Mouse (Mus musculus): ENCODE measurements around the gene Tmem216.
A peak's percentile ranks its signal among the peaks of the same experiment; 100 is the strongest.

Gene Tmem216

DNA sequence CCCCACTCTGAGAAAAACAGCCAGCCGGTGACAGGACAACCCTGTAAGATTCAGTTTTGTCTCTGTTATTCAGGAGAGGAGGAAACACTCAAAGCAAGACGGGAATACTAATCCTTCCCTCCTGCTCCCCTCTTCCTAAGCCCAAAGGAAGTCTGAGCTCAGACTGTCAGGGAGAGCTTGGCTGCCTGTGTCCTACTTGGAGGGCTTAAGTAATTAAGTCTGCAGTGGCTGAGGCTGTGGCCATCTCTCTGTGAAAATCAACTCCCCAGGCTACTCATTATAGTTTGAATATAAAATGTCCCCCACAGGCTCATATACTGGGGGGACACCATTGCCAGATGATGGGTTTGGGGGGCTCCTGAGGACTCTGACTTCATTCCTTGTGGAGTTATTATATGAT lies 59.1 kb downstream of the Tmem216 start:
- DNase-seq (ENCODE audit: extremely low spot score, low read depth, low spot score) = no peak

DNA sequence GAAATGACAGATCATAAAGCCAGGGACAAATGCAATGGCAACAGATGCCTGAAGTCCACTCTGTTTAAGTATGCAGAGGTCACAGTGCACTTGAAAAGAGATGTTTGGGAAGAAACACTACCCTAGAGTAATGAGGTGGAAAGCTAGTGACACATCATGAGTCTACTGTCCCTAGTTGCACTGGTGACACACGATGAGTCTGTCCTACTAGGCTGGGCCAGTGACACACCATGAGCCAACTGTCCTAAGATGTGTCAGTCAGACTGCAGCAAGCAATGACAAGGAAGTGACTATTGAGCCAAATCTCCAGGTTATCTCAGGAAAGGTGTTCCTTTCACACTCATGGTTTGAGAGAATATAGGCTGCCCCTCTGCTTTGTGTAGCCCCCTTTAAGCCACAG lies 60.4 kb downstream of the Tmem216 start:
- no peak for DNase-seq (ENCODE audit: extremely low spot score, low read depth, low spot score)

DNA sequence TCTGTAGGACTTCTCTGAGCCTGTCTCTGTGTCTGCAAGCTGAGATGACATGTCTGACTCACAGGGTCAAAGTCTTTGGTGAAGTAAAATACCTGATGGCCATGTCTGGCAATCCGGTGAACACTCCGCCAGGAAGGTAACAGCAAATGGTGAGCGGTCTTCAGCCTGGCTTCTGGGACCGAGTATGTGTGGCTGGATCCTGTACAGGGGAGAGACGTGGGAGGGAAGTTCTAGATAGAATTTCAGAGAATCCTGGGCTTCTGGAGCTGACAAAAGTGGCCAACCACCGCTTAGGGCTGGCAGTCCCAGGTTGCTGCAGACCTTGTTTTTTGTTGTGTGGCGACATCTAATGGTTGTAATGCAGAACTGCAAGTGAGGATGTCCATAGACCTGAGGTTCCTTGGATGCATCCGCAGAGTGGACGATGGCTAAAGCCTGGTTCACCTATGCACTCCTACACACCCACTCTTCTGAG lies 69.7 kb downstream of the Tmem216 start:
- DNase-seq (ENCODE audit: extremely low spot score, low read depth, low spot score) = peak; percentile 64

All from hindlimb bud, embryonic 11.5 days (tissue).